14 mouse cellular contexts compared by ENCODE assay signal in the genomic region with DNA sequence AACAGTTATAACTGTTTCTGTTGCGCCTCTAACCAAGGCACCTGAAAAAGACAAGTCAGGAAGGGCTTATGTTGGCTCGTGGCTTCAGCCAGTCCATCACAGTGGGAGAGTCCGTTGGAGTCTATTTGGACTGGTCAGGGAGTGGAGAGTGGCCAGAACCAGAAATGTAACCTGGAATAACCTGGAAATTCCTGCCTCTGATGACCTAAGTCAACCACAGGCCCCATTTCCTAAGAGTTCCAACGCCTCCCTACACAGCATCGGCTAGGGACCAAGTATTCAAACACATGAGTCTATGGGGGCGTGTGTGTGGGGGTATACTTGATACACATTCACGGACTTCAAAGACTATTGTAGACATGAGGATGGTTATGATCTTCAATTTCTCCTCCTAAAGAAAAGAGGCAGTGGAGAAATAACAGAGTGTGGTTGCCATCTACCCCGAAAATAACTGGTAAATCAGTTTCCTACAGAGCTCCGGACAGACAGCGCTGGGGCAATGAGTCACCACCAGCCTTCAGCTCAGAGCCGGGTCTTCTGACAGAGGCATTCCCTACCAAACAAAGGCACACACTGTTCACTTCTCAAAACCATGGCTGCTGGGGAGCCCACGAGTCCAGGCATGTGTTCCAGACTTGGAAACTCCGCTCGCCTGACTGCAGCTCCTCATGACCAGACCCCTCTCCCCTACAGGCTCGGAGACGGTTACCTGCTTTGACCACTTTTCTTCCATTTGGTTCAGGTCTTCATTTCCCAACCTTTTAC.
"Had no signal": no experiment of that assay in that cellular context is flagged by ENCODE, and none has a peak within 500 bp of the region (broad histone marks: within the 10 kb centered on the region; RNA-seq: fewer than 3 reads in every experiment).

No protein-coding gene starts in this region.

- H3K27me3 ChIP-seq: liver, embryonic 15.5 days had no signal

- ATAC-seq: intestine, postnatal 0 days; lung, postnatal 0 days; midbrain, embryonic 13.5 days had no signal

- H3K36me3 ChIP-seq: limb, embryonic 10.5 days; liver, embryonic 15.5 days; midbrain, embryonic 13.5 days had no signal

- DNase-seq: kidney, adult 8-10 months; kidney, postnatal 25 days; lung, adult 2 months; lung, postnatal 36 days; right cerebral cortex, postnatal 25 days; thymus, adult 2 months; thymus, postnatal 25 days had no signal

- H3K4me1 ChIP-seq: liver, embryonic 15.5 days had no signal

- H3K9me3 ChIP-seq: limb, embryonic 10.5 days; liver, embryonic 15.5 days had no signal

- H3K4me3 ChIP-seq: limb, embryonic 10.5 days; liver, embryonic 15.5 days; midbrain, embryonic 13.5 days had no signal

- H3K4me2 ChIP-seq: liver, embryonic 11.5 days; liver, embryonic 15.5 days; midbrain, embryonic 13.5 days had no signal

- H3K9ac ChIP-seq: liver, embryonic 15.5 days; midbrain, embryonic 13.5 days had no signal

- H3K27ac ChIP-seq: limb, embryonic 10.5 days; liver, embryonic 15.5 days; midbrain, embryonic 13.5 days; stomach, postnatal 0 days had no signal
